Mouse (Mus musculus): ENCODE measurements at regions not wholly inside any gene's neighbourhood (a gene's known extent, or its start where the extent isn't known, plus 50 kb on each side); places are given as distances from the start of the nearest gene placed in this dataset.

DNA sequence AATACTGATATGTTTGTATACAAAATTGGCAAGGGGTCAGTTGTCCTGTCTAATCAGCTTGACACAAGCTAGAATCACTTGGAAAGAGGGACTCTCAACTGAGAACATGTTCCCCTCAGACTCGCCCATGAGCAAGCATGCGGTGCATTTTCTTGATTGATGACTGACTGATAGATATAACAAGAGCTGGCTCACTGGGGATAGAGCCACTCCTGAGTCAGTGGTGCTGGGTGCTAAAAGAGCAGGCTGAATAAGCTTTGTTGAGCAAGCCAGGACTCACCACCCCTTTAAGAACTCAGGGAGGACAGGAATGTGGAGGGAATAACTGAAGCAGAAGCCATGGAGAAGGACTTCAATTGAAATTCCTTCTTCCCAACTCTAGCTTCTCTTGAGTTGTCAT is 139.5 kb downstream of the Psat1 start:
- TF ChIP-seq POLR2A (IDR thresholded peaks at IDR 0.05; ENCODE audit: low read depth, low read length) (no peak), CTCF (IDR thresholded peaks at IDR 0.05; ENCODE audit: extremely low read depth, insufficient read length, insufficient replicate concordance, low read depth, low read length) (no peak)
